Mouse (Mus musculus): ENCODE data around the gene Oscp1.

Gene Oscp1

GRCm38 (mm10) chr4:126058134-126058996 is at the start of gene Oscp1:
Gene Oscp1, plus strand, starts transcription at chr4:126058565.
- peak; percentile 93 for DNase-seq

GRCm38 (mm10) chr4:126017676-126018332 is 40.6 kb upstream of the Oscp1 start:
- peak; percentile 64 to 66 for DNase-seq

- no peak for DNase-seq
Observed at GRCm38 (mm10) chr4:126018966-126019538, 39.3 kb upstream of the Oscp1 start.

- peak in 1 of 2 experiments; percentile 27 for DNase-seq
Observed at GRCm38 (mm10) chr4:126024303-126024900, 34.0 kb upstream of the Oscp1 start, which contains the start of gene Csf3r. Gene Csf3r, plus strand, starts transcription at chr4:126024550.

- DNase-seq = no peak
Observed at GRCm38 (mm10) chr4:126025801-126026200, 32.6 kb upstream of the Oscp1 start.

GRCm38 (mm10) chr4:126027980-126028379 is 30.4 kb upstream of the Oscp1 start:
- no peak for DNase-seq

GRCm38 (mm10) chr4:126029042-126029441 is 29.3 kb upstream of the Oscp1 start:
- no peak for DNase-seq

GRCm38 (mm10) chr4:126030705-126031104 is 27.7 kb upstream of the Oscp1 start:
- no peak for DNase-seq

GRCm38 (mm10) chr4:126035413-126035812 is 23.0 kb upstream of the Oscp1 start:
- DNase-seq = no peak

- DNase-seq = peak; percentile 90 to 91
Observed at GRCm38 (mm10) chr4:126046851-126047585, 11.3 kb upstream of the Oscp1 start, which contains the start of gene Mrps15. Gene Mrps15, plus strand, starts transcription at chr4:126046925.

GRCm38 (mm10) chr4:126051617-126052016 is 6.7 kb upstream of the Oscp1 start:
- DNase-seq = peak; percentile 69 to 88

GRCm38 (mm10) chr4:126057207-126058133 is 895 bp upstream of the Oscp1 start:
- DNase-seq = no peak

- DNase-seq = no peak
Observed at GRCm38 (mm10) chr4:126058997-126059362, 615 bp downstream of the Oscp1 start.

GRCm38 (mm10) chr4:126062856-126063255 is 4.5 kb downstream of the Oscp1 start:
- no peak for DNase-seq

GRCm38 (mm10) chr4:126065241-126065640 is 6.9 kb downstream of the Oscp1 start:
- peak; percentile 47 to 51 for DNase-seq

GRCm38 (mm10) chr4:126067401-126068077 is 9.2 kb downstream of the Oscp1 start:
- peak; percentile 62 for DNase-seq

- no peak for DNase-seq
Observed at GRCm38 (mm10) chr4:126068842-126069241, 10.5 kb downstream of the Oscp1 start.

- no peak for DNase-seq
Observed at GRCm38 (mm10) chr4:126077833-126078232, 19.5 kb downstream of the Oscp1 start.

GRCm38 (mm10) chr4:126079266-126079665 is 20.9 kb downstream of the Oscp1 start:
- peak in 1 of 2 experiments; percentile 63 for DNase-seq

GRCm38 (mm10) chr4:126081601-126082000 is 23.2 kb downstream of the Oscp1 start:
- DNase-seq = no peak

GRCm38 (mm10) chr4:126083021-126083420 is 24.7 kb downstream of the Oscp1 start:
- DNase-seq = no peak
